Mouse (Mus musculus): ENCODE results near the gene Spi1. TPM values are rescaled to one million over a fixed set of nuclear protein-coding genes. Genes with fewer than 3 reads are reported as not detected.

Gene Spi1
- polyA plus RNA-seq, 1 experiment from 2014 or later, result 4.5 TPM

- H3K27ac ChIP-seq (ENCODE audit: low read depth, low read length), result no peak overlapping the region
- H3K4me3 ChIP-seq (ENCODE audit: low read depth, low read length), result no peak overlapping the region
- 78% methylated on average over 4 of the region's 4 CpGs for WGBS
- no peaks in the 10 kb centered on the region for H3K27me3 ChIP-seq (ENCODE audit: control insufficient read depth, insufficient read depth, low read length)
- no peaks in the 10 kb centered on the region for H3K4me1 ChIP-seq (ENCODE audit: control insufficient read depth, insufficient read depth, low read length)
- DNase-seq (ENCODE audit: low spot score, missing footprints) (no peak), ATAC-seq (ENCODE audit: low FRiP score) (no peak)
- H3K4me2 ChIP-seq, result no peak overlapping the region
- H3K9me3 ChIP-seq (ENCODE audit: control insufficient read depth, low read length), result no peaks in the 10 kb centered on the region
- no peak overlapping the region for H3K9ac ChIP-seq (ENCODE audit: low read length)
- peaks cover 10% of the 10 kb centered on the region for H3K36me3 ChIP-seq (ENCODE audit: control insufficient read depth, insufficient read depth, low read length)
Measured at GRCm38 (mm10) chr2:91162952-91163351, 80.8 kb downstream of the Spi1 start.

DNA sequence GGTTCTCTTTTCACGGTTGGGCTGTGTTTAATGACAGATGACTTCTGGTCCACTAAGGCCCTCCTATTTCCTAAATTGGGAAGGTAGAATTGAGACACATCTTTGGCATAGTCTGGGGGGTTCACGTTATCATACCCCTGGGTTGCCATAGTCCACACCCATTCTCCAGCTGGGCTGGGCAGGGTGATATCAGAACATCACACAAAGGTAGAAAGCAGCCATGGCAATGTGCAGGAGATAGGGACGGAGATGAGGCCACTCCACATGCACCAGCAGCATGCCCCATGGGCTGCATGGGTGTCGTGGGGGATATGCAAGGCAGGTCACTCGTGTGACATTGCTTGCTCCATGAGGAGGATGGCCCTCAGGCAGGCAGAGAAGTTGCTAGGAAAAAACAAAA, 81.3 kb downstream of the Spi1 start:
- Histone ChIP-seq H3K27me3 (ENCODE audit: control insufficient read depth, insufficient read depth, low read length) (no peaks in the 10 kb centered on the region), H3K4me1 (ENCODE audit: control insufficient read depth, insufficient read depth, low read length) (no peaks in the 10 kb centered on the region), H3K9me3 (ENCODE audit: control insufficient read depth, low read length) (no peaks in the 10 kb centered on the region), H3K4me2 (no peak overlapping the region), H3K27ac (ENCODE audit: low read depth, low read length) (no peak overlapping the region), H3K36me3 (ENCODE audit: control insufficient read depth, insufficient read depth, low read length) (peaks cover 10% of the 10 kb centered on the region), H3K9ac (ENCODE audit: low read length) (no peak overlapping the region), H3K4me3 (ENCODE audit: low read depth, low read length) (no peak overlapping the region)
- 95% methylated on average over 5 of the region's 5 CpGs for WGBS
- DNase-seq (ENCODE audit: low spot score, missing footprints) (no peak), ATAC-seq (ENCODE audit: low FRiP score) (no peak)

DNA sequence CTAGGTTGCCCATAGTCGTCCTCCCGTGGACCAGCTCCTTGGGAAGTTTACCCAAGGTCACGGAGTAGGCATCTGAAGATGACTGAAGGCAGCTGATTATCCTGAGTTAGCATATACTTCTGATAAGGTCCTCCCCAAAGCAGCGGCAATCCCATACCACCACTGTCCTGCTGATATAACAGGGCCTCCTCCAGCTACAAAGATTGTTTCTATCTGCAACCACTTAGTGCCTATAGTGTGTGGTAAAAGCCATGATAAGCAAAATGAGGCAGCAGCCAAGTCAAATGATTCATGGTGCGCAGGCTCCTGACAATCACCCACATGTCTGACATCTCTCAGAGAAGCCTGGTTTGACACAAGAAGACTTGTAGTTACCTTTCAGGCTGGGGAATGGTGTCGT, 82.8 kb downstream of the Spi1 start:
- Histone ChIP-seq H3K4me1 (ENCODE audit: control insufficient read depth, insufficient read depth, low read length) (no peaks in the 10 kb centered on the region), H3K4me2 (no peak overlapping the region), H3K27ac (ENCODE audit: low read depth, low read length) (no peak overlapping the region), H3K9me3 (ENCODE audit: control insufficient read depth, low read length) (no peaks in the 10 kb centered on the region), H3K4me3 (ENCODE audit: low read depth, low read length) (no peak overlapping the region), H3K36me3 (ENCODE audit: control insufficient read depth, insufficient read depth, low read length) (peaks cover 10% of the 10 kb centered on the region), H3K9ac (ENCODE audit: low read length) (no peak overlapping the region), H3K27me3 (ENCODE audit: control insufficient read depth, insufficient read depth, low read length) (no peaks in the 10 kb centered on the region)
- DNase-seq (ENCODE audit: low spot score, missing footprints) (no peak), ATAC-seq (ENCODE audit: low FRiP score) (no peak)
- 93% methylated on average over 6 of the region's 6 CpGs for WGBS

Other genes with a start within 250 kb of the Spi1 start
- gene Mtch2, start 235.2 kb upstream of the Spi1 start, polyA plus RNA-seq (2014; fragmentation: Nextera tagmentation; extraction: Ambion mirVana), result 257 and 260 TPM in 2 replicates
- 12.3 and 13.1 TPM in 2 replicates for gene C1qtnf4, start 196.5 kb upstream of the Spi1 start, polyA plus RNA-seq (2014; fragmentation: Nextera tagmentation; extraction: Ambion mirVana)
- 45.3 and 48.8 TPM in 2 replicates for gene Kbtbd4, start 177.7 kb upstream of the Spi1 start, polyA plus RNA-seq (2014; fragmentation: Nextera tagmentation; extraction: Ambion mirVana)
- 200 and 204 TPM in 2 replicates for gene Ndufs3, start 177.6 kb upstream of the Spi1 start, polyA plus RNA-seq (2014; fragmentation: Nextera tagmentation; extraction: Ambion mirVana)
- gene Celf1, start 142.0 kb upstream of the Spi1 start, polyA plus RNA-seq (2014; fragmentation: Nextera tagmentation; extraction: Ambion mirVana), result 99.8 and 103 TPM in 2 replicates
- gene Rapsn, start 46.8 kb upstream of the Spi1 start, polyA plus RNA-seq (2014; fragmentation: Nextera tagmentation; extraction: Ambion mirVana), result 0.63 and 0.98 TPM in 2 replicates
- gene Psmc3, start 28.4 kb upstream of the Spi1 start, polyA plus RNA-seq (2014; fragmentation: Nextera tagmentation; extraction: Ambion mirVana), result 364 and 369 TPM in 2 replicates
- 16.6 and 18.9 TPM in 2 replicates for gene Slc39a13, start 12.0 kb upstream of the Spi1 start, polyA plus RNA-seq (2014; fragmentation: Nextera tagmentation; extraction: Ambion mirVana)
- gene Mybpc3, start 35.8 kb downstream of the Spi1 start, polyA plus RNA-seq (2014; fragmentation: Nextera tagmentation; extraction: Ambion mirVana), result not detected in 2 replicates
- gene Madd, start 101.4 kb downstream of the Spi1 start, polyA plus RNA-seq (2014; fragmentation: Nextera tagmentation; extraction: Ambion mirVana), result 16.9 and 17.3 TPM in 2 replicates
- 1.7 and 1.9 TPM in 2 replicates for gene Nr1h3, start 120.4 kb downstream of the Spi1 start, polyA plus RNA-seq (2014; fragmentation: Nextera tagmentation; extraction: Ambion mirVana)
- 34.6 and 38.8 TPM in 2 replicates for gene Acp2, start 120.5 kb downstream of the Spi1 start, polyA plus RNA-seq (2014; fragmentation: Nextera tagmentation; extraction: Ambion mirVana)
- gene Ddb2, start 154.6 kb downstream of the Spi1 start, polyA plus RNA-seq (2014; fragmentation: Nextera tagmentation; extraction: Ambion mirVana), result 7.9 and 8.2 TPM in 2 replicates
- gene Pacsin3, start 173.6 kb downstream of the Spi1 start, polyA plus RNA-seq (2014; fragmentation: Nextera tagmentation; extraction: Ambion mirVana), result 20.9 and 24.3 TPM in 2 replicates
- gene Arfgap2, start 182.6 kb downstream of the Spi1 start, polyA plus RNA-seq (2014; fragmentation: Nextera tagmentation; extraction: Ambion mirVana), result 85.7 and 86.6 TPM in 2 replicates